ENCODE assay signal across 14 mouse cellular contexts in genomic region chr16:30654226-30654625, GRCm38 (mm10). TPM values are rescaled to one million over a fixed set of nuclear protein-coding genes. Genes with fewer than 3 reads are reported as not detected.
A peak's percentile ranks its signal among the peaks of the same experiment; 100 is the strongest.
DNase-seq lines count a peak whose midpoint lies in the region; TF ChIP-seq lines count a peak whose summit lies in the region.
"Had no signal": no experiment of that assay in that cellular context is flagged by ENCODE, and none has a peak within 500 bp of the region (broad histone marks: within the 10 kb centered on the region; RNA-seq: fewer than 3 reads in every experiment).

No protein-coding gene starts in this region.

- no peaks in the 10 kb centered on the region for H3K9me3 ChIP-seq in heart, embryonic 10.5 days
- H3K9me3 ChIP-seq: limb, embryonic 15.5 days; liver, embryonic 15.5 days; midbrain, embryonic 15.5 days had no signal

- intact Hi-C loops in gastrocnemius, postnatal 36 days (cut with DNase I) = no loop called here
- intact Hi-C loops in heart, postnatal 25 days (cut with DNase I) = loop anchor here (5.0 kb wide), 1 partner anchor 83 kb away; no protein-coding TSS in a partner anchor

- no peak overlapping the region for H3K27ac ChIP-seq in heart, embryonic 10.5 days
- H3K27ac ChIP-seq in kidney, adult 2 months (ENCODE audit: insufficient read depth, low read depth, low read length) = no peak overlapping the region
- H3K27ac ChIP-seq: limb, embryonic 15.5 days; liver, embryonic 15.5 days; midbrain, embryonic 15.5 days; neural tube, embryonic 15.5 days had no signal

- H3K36me3 ChIP-seq in heart, embryonic 10.5 days = no peaks in the 10 kb centered on the region
- no peaks in the 10 kb centered on the region for H3K36me3 ChIP-seq in kidney, adult 2 months (ENCODE audit: control insufficient read depth, insufficient read depth, low read length)
- H3K36me3 ChIP-seq: limb, embryonic 15.5 days; liver, embryonic 15.5 days; midbrain, embryonic 15.5 days; neural tube, embryonic 15.5 days had no signal

- no peak for TF ChIP-seq CTCF in kidney, adult 2 months (conservative IDR thresholded peaks at IDR 0.05; ENCODE audit: insufficient read depth, insufficient read length, low read depth, low read length)

- no peak overlapping the region for H3K4me3 ChIP-seq in heart, embryonic 10.5 days
- H3K4me3 ChIP-seq in kidney, adult 2 months (ENCODE audit: insufficient read depth, low read depth, low read length) = no peak overlapping the region
- H3K4me3 ChIP-seq: limb, embryonic 15.5 days; liver, embryonic 15.5 days; megakaryocyte, embryonic 14.5 days; midbrain, embryonic 15.5 days; neural tube, embryonic 15.5 days had no signal

- peaks cover 10% of the 10 kb centered on the region for H3K4me1 ChIP-seq in heart, embryonic 10.5 days
- H3K4me1 ChIP-seq in kidney, adult 2 months (ENCODE audit: control insufficient read depth, insufficient read depth, low read length) = no peaks in the 10 kb centered on the region
- H3K4me1 ChIP-seq: liver, embryonic 15.5 days had no signal

- no peaks in the 10 kb centered on the region for H3K27me3 ChIP-seq in heart, embryonic 10.5 days (ENCODE audit: insufficient read depth, poor library complexity, severe bottlenecking)
- no peaks in the 10 kb centered on the region for H3K27me3 ChIP-seq in kidney, adult 2 months (replicated peaks; ENCODE audit: control insufficient read depth, insufficient read depth, low read length)
- H3K27me3 ChIP-seq: limb, embryonic 15.5 days; liver, embryonic 15.5 days; midbrain, embryonic 15.5 days; neural tube, embryonic 15.5 days had no signal

- TF ChIP-seq POLR2A in kidney, adult 2 months (IDR thresholded peaks at IDR 0.05; ENCODE audit: low read depth, low read length) = no peak

- peak; percentile 98 for DNase-seq in heart, adult 11 months
- no peak for DNase-seq in heart, embryonic 10.5 days (ENCODE audit: low spot score)
- peak; percentile 38 to 39 for DNase-seq in gastrocnemius, adult 8-10 months (ENCODE audit: low spot score in 2 of 2)
- DNase-seq in gastrocnemius, postnatal 36 days = peak; percentile 30 to 59
- DNase-seq in heart, postnatal 25 days (ENCODE audit: low spot score) = peak; percentile 52
- no peak for DNase-seq in spleen, adult 18-20 months
- DNase-seq in kidney, adult 2 months = no peak
- DNase-seq: B cell, adult 2 months; embryo, embryonic 11 days had no signal

- WGBS in heart, embryonic 10.5 days = 73% methylated on average over 9 of the region's 9 CpGs
- 66% methylated on average over 9 of the region's 9 CpGs for WGBS in kidney, adult 2 months

RNA-seq across cellular contexts. Expression of gene Fam43a, which starts 54.7 kb away (rescaled TPM):
- 14.3 and 14.4 TPM in 2 replicates for polyA plus RNA-seq in heart, embryonic 10.5 days (2016; fragmentation: Nextera tagmentation; extraction: Ambion mirVana)
- 1 to 10 TPM; 3.4 to 6.3 (median 4.6) TPM for total RNA-seq in gastrocnemius, adult 8-10 months (2022)
- total RNA-seq in gastrocnemius, postnatal 36 days (2021) = 1 to 10 TPM; 5.4 to 6.3 TPM
- 10 to 100 TPM; 25.8 to 31.2 TPM for total RNA-seq in heart, postnatal 25 days (2021)
- polyA plus RNA-seq in kidney, adult 2 months (2012; rRNA removed) = 26.4 and 31.4 TPM in 2 replicates

Comparison
In these comparisons a context has a peak if more than half of its experiments do, and no peak if none do; other contexts are left out.
1. DNase-seq: peak in heart, adult 11 months (single experiment), gastrocnemius, adult 8-10 months (2 of 2), gastrocnemius, postnatal 36 days (2 of 2) and heart, postnatal 25 days (single experiment); none in heart, embryonic 10.5 days (single experiment), spleen, adult 18-20 months (0 of 2) and kidney, adult 2 months (single experiment).